Mouse (Mus musculus) E14TG2a.4 (cell line): Measurements from ENCODE around the gene Sept9.

Experiments
- CTCF ChIP-seq: conservative IDR thresholded peaks from 2 replicates; pipeline ENCODE4 v1.5.1; 2014; ENCODE audit warnings: low read length
- POU5F1 ChIP-seq: IDR thresholded peaks from 2 replicates; pipeline ENCODE4 v1.6.1; 2014; ENCODE audit warnings: low read length, borderline replicate concordance

DNA sequence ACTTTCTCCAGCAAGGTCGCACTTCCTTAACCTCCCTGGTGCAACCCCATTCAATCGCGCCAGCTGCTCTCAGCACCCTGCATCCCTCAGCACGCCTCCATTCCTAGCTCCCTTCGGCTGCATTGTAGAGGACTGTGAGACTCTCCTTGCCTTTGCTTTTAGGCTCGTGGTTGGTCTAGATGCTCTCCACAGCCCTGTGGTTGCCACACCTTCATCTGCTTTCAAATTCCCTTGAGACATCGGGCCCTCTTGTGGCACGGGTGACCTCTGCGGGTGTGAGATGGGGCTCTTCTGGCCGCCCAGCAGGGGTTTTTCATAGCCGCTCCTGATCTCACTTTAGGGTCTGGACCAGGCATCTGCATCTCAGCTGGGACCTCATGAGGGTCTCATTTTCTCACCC, 203.1 kb downstream of the Sept9 start:
- TF ChIP-seq CTCF, result no peak
- TF ChIP-seq POU5F1, result no peak
